Mouse (Mus musculus) testis, adult 10 weeks (tissue): ENCODE measurements around the gene Vwa8. TPM values are rescaled to one million over a fixed set of nuclear protein-coding genes. Genes with fewer than 3 reads are reported as not detected.

Experiments used
- polyA plus RNA-seq: library from polyadenylated mRNA; stranded (reverse); fragments of 350-450 nt; fragmentation: Illumina TruSeq; extraction: RNeasy Lipid Tissue Mini Kit (QIAGEN cat#74804); gene quantifications from one replicate; pipeline ENCODE4 v1.2.3, GENCODE M21; 2014; ENCODE audit warnings: low read depth, low replicate concordance

Vwa8 gene
- 17.9 TPM for polyA plus RNA-seq

DNA sequence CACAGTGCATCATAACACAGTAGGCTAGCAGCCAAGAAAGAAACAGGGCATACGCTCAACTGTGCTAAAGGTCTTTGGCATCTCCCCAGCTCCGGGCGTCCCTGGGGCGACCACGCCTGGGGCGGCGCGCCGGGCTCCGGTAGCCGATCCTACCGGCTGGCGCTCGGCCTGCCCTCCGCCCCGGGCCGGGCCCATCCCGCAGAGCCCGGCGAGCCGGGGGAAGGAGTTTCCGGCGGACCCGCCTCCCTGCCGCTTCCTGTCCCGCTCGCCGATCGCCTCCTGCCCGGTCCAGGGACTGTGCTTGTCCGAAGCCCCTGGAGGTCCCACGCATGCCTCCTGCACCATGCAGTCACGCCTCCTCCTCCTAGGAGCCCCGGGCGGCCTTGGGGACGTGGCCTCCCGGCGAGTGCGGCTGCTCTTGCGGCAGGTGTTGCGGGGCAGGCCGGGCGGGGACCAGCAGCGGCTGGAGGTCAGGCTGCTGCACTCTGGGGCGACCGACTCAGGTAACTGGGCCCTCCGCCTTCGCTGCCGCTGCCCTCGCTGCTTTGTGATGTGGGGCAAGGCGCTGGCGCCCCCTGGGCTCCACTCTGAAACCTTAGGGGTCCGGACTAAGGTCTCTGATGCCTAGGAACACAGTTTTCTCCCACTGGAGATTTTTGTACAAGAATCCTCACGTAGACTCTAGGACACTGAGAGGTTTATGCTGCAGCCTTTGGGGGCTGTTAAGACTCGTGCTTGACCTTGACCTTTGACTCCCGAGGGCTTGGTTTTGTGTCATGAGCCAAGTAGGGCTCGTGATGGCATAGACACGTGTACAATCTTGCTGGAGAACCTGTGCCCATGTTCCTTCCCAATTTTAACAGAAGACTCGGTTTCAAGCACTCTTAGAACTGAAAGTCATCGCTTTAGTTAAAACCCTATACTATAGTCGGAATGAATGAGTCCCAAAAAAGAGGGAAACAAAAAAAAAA is at the start of gene Vwa8:
Gene Vwa8, plus strand, starts transcription at position 112 of the 971 bp plus-strand sequence.

Other genes with a start within 250 kb of the Vwa8 start
- gene Dgkh, start 116.3 kb upstream of the Vwa8 start, polyA plus RNA-seq = 51.0 TPM